Mouse (Mus musculus): ENCODE results near the gene Ncor1. TPM values are rescaled to one million over a fixed set of nuclear protein-coding genes. Genes with fewer than 3 reads are reported as not detected.

Ncor1 gene
- 214 and 251 TPM in 2 replicates for polyA plus RNA-seq (2012; rRNA removed)

DNA sequence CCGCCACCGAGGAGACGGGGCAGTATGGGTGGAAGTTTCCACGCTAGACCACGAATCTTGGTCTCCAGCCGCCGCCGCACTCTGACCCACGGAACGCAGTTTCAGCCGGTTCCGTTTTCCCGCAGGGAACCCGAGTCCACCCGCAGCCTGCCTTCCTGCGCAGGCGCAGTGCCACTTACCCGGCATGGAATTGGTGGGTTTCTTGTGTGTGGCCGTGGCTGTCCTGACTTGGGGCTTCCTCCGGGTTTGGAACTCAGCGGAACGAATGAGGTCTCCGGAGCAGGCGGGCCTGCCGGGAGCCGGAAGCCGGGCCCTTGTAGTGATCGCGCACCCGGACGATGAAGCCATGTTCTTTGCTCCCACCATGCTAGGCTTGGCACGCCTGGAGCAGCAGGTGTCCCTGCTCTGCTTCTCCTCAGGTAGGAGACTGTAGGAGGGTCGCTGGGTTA is at the start of gene Ncor1, which contains the start of gene Pigl:
Gene Ncor1, minus strand, starts transcription at position 266 of the 449 bp plus-strand sequence.
Gene Pigl, plus strand, starts transcription at position 185 of the 449 bp plus-strand sequence.
- H3K4me3 ChIP-seq (ENCODE audit: control insufficient read depth, insufficient read depth, low read length): peak within 1 kb of the TSS; percentile 94
- TF ChIP-seq CTCF (IDR thresholded peaks at IDR 0.05; ENCODE audit: borderline replicate concordance, control insufficient read depth, extremely low read depth, insufficient read depth, low read length, poor library complexity) (no peak), POLR2A (IDR thresholded peaks at IDR 0.05; ENCODE audit: control insufficient read depth, extremely low read depth, insufficient read depth, low read length, poor library complexity) (peak; percentile 77; the same call in 1 of the 2 replicates)
- H3K27ac ChIP-seq (ENCODE audit: control insufficient read depth, insufficient read depth, low read length): peak within 1 kb of the TSS; percentile 94
- WGBS: 0% methylated on average over 33 of the region's 33 CpGs
- no peaks in the 10 kb centered on the region for H3K36me3 ChIP-seq (ENCODE audit: control insufficient read depth, insufficient read depth, low read length)
- peaks cover under 1% of the 10 kb centered on the region for H3K4me1 ChIP-seq (replicated peaks; ENCODE audit: control insufficient read depth, insufficient read depth, low read length)
- H3K27me3 ChIP-seq (ENCODE audit: control insufficient read depth, insufficient read depth, low read length): no peaks in the 10 kb centered on the region
- peak; percentile 75 for DNase-seq

- no peak for TF ChIP-seq POLR2A (IDR thresholded peaks at IDR 0.05; ENCODE audit: control insufficient read depth, extremely low read depth, insufficient read depth, low read length, poor library complexity)
- no peak for TF ChIP-seq CTCF (IDR thresholded peaks at IDR 0.05; ENCODE audit: borderline replicate concordance, control insufficient read depth, extremely low read depth, insufficient read depth, low read length, poor library complexity)
- WGBS: 20% methylated on average over 4 of the region's 4 CpGs
- DNase-seq: peak; percentile 7
- H3K36me3 ChIP-seq (ENCODE audit: control insufficient read depth, insufficient read depth, low read length): no peaks in the 10 kb centered on the region
- no peaks in the 10 kb centered on the region for H3K27me3 ChIP-seq (ENCODE audit: control insufficient read depth, insufficient read depth, low read length)
- H3K4me3 ChIP-seq (ENCODE audit: control insufficient read depth, insufficient read depth, low read length): no peak overlapping the region
- peaks cover 4% of the 10 kb centered on the region for H3K4me1 ChIP-seq (replicated peaks; ENCODE audit: control insufficient read depth, insufficient read depth, low read length)
- H3K27ac ChIP-seq (ENCODE audit: control insufficient read depth, insufficient read depth, low read length): peak overlapping the region; percentile 4; the same call in 1 of the 2 replicates
Measured at GRCm38 (mm10) chr11:62507683-62508082, 49.3 kb upstream of the Ncor1 start.

DNA sequence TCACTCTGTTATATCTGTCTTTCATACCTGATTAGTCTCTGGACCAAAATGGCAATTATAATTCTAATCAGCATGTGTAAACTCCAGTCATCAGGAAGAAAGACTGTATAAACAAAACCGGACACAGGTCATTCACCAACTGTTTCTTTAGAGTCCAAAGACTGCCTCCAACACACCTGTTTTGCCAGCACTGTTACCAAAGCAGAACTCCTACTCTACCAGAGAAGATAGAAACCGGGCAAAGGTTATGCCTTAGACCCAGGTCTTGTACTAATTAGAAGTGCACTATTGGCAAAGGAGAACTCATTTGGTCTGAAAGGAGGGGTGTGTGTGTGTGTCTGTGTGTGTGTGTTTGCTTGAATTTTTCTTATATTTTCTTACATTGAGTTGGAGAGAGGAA is 42.2 kb upstream of the Ncor1 start:
- H3K4me3 ChIP-seq (ENCODE audit: control insufficient read depth, insufficient read depth, low read length): no peak overlapping the region
- DNase-seq: no peak
- TF ChIP-seq CTCF (IDR thresholded peaks at IDR 0.05; ENCODE audit: borderline replicate concordance, control insufficient read depth, extremely low read depth, insufficient read depth, low read length, poor library complexity) (no peak), POLR2A (IDR thresholded peaks at IDR 0.05; ENCODE audit: control insufficient read depth, extremely low read depth, insufficient read depth, low read length, poor library complexity) (no peak)
- no peak overlapping the region for H3K27ac ChIP-seq (ENCODE audit: control insufficient read depth, insufficient read depth, low read length)
- H3K4me1 ChIP-seq (replicated peaks; ENCODE audit: control insufficient read depth, insufficient read depth, low read length): peaks cover 6% of the 10 kb centered on the region
- WGBS: 93% methylated on average over 2 of the region's 2 CpGs
- no peaks in the 10 kb centered on the region for H3K36me3 ChIP-seq (ENCODE audit: control insufficient read depth, insufficient read depth, low read length)
- no peaks in the 10 kb centered on the region for H3K27me3 ChIP-seq (ENCODE audit: control insufficient read depth, insufficient read depth, low read length)

- DNase-seq: no peak
- H3K4me3 ChIP-seq (ENCODE audit: control insufficient read depth, insufficient read depth, low read length): no peak overlapping the region
- TF ChIP-seq CTCF (IDR thresholded peaks at IDR 0.05; ENCODE audit: borderline replicate concordance, control insufficient read depth, extremely low read depth, insufficient read depth, low read length, poor library complexity) (no peak), POLR2A (IDR thresholded peaks at IDR 0.05; ENCODE audit: control insufficient read depth, extremely low read depth, insufficient read depth, low read length, poor library complexity) (no peak)
- H3K36me3 ChIP-seq (ENCODE audit: control insufficient read depth, insufficient read depth, low read length): no peaks in the 10 kb centered on the region
- H3K27ac ChIP-seq (ENCODE audit: control insufficient read depth, insufficient read depth, low read length): no peak overlapping the region
- 97% methylated on average over 2 of the region's 2 CpGs for WGBS
- H3K27me3 ChIP-seq (ENCODE audit: control insufficient read depth, insufficient read depth, low read length): no peaks in the 10 kb centered on the region
- H3K4me1 ChIP-seq (replicated peaks; ENCODE audit: control insufficient read depth, insufficient read depth, low read length): peaks cover 19% of the 10 kb centered on the region
Measured at GRCm38 (mm10) chr11:62498802-62499201, 40.5 kb upstream of the Ncor1 start.

GRCm38 (mm10) chr11:62497181-62497580 is 38.8 kb upstream of the Ncor1 start:
- no peak overlapping the region for H3K27ac ChIP-seq (ENCODE audit: control insufficient read depth, insufficient read depth, low read length)
- H3K36me3 ChIP-seq (ENCODE audit: control insufficient read depth, insufficient read depth, low read length): no peaks in the 10 kb centered on the region
- peaks cover 19% of the 10 kb centered on the region for H3K4me1 ChIP-seq (replicated peaks; ENCODE audit: control insufficient read depth, insufficient read depth, low read length)
- 90% methylated on average over 3 of the region's 3 CpGs for WGBS
- H3K4me3 ChIP-seq (ENCODE audit: control insufficient read depth, insufficient read depth, low read length): no peak overlapping the region
- TF ChIP-seq POLR2A (IDR thresholded peaks at IDR 0.05; ENCODE audit: control insufficient read depth, extremely low read depth, insufficient read depth, low read length, poor library complexity) (no peak), CTCF (IDR thresholded peaks at IDR 0.05; ENCODE audit: borderline replicate concordance, control insufficient read depth, extremely low read depth, insufficient read depth, low read length, poor library complexity) (no peak)
- DNase-seq: no peak
- no peaks in the 10 kb centered on the region for H3K27me3 ChIP-seq (ENCODE audit: control insufficient read depth, insufficient read depth, low read length)

DNA sequence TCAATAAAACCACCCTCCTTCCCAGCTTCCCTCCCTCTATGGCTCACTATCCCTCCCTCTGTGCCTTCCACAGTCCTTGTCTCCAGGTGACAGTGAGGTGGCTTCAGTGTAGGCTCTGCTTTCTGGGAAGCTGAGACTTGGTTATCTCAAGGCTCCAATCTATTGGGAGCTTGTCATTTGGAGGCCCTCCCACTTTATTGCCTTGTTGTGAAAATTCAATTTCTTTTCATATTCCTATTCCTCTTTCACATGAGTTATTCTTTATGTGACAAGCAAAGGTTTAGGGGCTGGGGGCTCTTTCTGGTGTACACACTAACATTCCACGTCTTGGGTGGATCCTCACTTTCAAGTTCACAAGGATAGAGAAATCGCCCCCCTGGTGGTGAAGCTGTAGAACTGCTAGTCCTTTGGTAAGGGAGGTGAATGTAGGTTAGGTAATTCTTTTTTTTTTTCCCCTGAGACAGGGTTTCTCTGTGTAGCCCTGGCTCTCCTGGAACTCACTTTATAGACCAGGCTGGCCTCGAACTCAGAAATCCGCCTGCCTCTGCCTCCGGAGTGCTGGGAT is 37.9 kb upstream of the Ncor1 start:
- no peak for TF ChIP-seq POLR2A (IDR thresholded peaks at IDR 0.05; ENCODE audit: control insufficient read depth, extremely low read depth, insufficient read depth, low read length, poor library complexity)
- no peak for TF ChIP-seq CTCF (IDR thresholded peaks at IDR 0.05; ENCODE audit: borderline replicate concordance, control insufficient read depth, extremely low read depth, insufficient read depth, low read length, poor library complexity)
- peaks cover 19% of the 10 kb centered on the region for H3K4me1 ChIP-seq (replicated peaks; ENCODE audit: control insufficient read depth, insufficient read depth, low read length)
- H3K27ac ChIP-seq (ENCODE audit: control insufficient read depth, insufficient read depth, low read length): peak overlapping the region; percentile 94; the same call in 1 of the 2 replicates
- 46% methylated on average over 5 of the region's 5 CpGs for WGBS
- DNase-seq: peak; percentile 51
- H3K36me3 ChIP-seq (ENCODE audit: control insufficient read depth, insufficient read depth, low read length): no peaks in the 10 kb centered on the region
- no peaks in the 10 kb centered on the region for H3K27me3 ChIP-seq (ENCODE audit: control insufficient read depth, insufficient read depth, low read length)
- no peak overlapping the region for H3K4me3 ChIP-seq (ENCODE audit: control insufficient read depth, insufficient read depth, low read length)
